Mouse (Mus musculus): ENCODE measurements at regions not wholly inside any gene's neighbourhood (a gene's known extent, or its start where the extent isn't known, plus 50 kb on each side); places are given as distances from the start of the nearest gene placed in this dataset.

- no peaks in the 10 kb centered on the region for H3K36me3 ChIP-seq (ENCODE audit: insufficient read depth, low read length)
- H3K4me2 ChIP-seq (ENCODE audit: low read depth, low read length, poor library complexity, severe bottlenecking), result no peak overlapping the region
- 93% methylated on average over 3 of the region's 3 CpGs for WGBS
- H3K4me1 ChIP-seq (ENCODE audit: insufficient read depth, low read length), result no peaks in the 10 kb centered on the region
- TF ChIP-seq CTCF (IDR thresholded peaks at IDR 0.05), result no peak
- no peak overlapping the region for H3K27ac ChIP-seq (ENCODE audit: low read depth, low read length)
- H3K4me3 ChIP-seq (ENCODE audit: low read depth, low read length), result no peak overlapping the region
- ATAC-seq (ENCODE audit: low FRiP score), result no peak
- H3K27me3 ChIP-seq (ENCODE audit: insufficient read depth, low read length), result no peaks in the 10 kb centered on the region
- H3K9ac ChIP-seq (replicated peaks; ENCODE audit: low read length, poor library complexity, severe bottlenecking), result no peak overlapping the region
- no peak for DNase-seq (ENCODE audit: low spot score)
- H3K9me3 ChIP-seq (ENCODE audit: low read length), result no peaks in the 10 kb centered on the region
Observed at GRCm38 (mm10) chr6:140258761-140259160, 165.1 kb upstream of the Plekha5 start.

DNA sequence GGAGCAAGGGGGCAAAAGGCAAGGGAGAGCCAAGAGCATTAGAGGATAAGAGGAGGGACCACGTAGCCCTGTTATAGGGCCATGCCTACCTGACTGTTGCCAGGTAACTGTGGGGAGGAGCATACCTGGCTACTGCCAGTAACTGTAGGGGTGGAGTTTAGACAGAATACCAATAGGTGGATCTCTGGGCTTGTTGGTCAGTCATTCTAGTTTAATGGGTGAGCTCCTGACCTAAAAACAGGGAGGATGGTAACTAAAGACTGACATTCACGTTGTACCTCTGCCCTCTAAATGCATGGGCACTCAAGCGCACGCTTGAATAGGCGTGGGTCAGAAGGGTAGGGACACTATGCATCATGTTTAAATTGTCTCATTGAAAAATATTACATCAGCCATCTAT, 165.8 kb upstream of the Plekha5 start:
- no peaks in the 10 kb centered on the region for H3K36me3 ChIP-seq (ENCODE audit: insufficient read depth, low read length)
- no peak for TF ChIP-seq CTCF (IDR thresholded peaks at IDR 0.05)
- no peaks in the 10 kb centered on the region for H3K9me3 ChIP-seq (ENCODE audit: low read length)
- no peak overlapping the region for H3K4me3 ChIP-seq (ENCODE audit: low read depth, low read length)
- no peak overlapping the region for H3K27ac ChIP-seq (ENCODE audit: low read depth, low read length)
- DNase-seq (ENCODE audit: low spot score) (no peak), ATAC-seq (ENCODE audit: low FRiP score) (no peak)
- H3K4me1 ChIP-seq (ENCODE audit: insufficient read depth, low read length), result no peaks in the 10 kb centered on the region
- no peak overlapping the region for H3K4me2 ChIP-seq (ENCODE audit: low read depth, low read length, poor library complexity, severe bottlenecking)
- no peak overlapping the region for H3K9ac ChIP-seq (replicated peaks; ENCODE audit: low read length, poor library complexity, severe bottlenecking)
- no peaks in the 10 kb centered on the region for H3K27me3 ChIP-seq (ENCODE audit: insufficient read depth, low read length)
- WGBS, result 82% methylated on average over 5 of the region's 5 CpGs

GRCm38 (mm10) chr6:140251527-140251926, 172.3 kb upstream of the Plekha5 start:
- Histone ChIP-seq H3K36me3 (ENCODE audit: insufficient read depth, low read length) (no peaks in the 10 kb centered on the region), H3K9me3 (ENCODE audit: low read length) (no peaks in the 10 kb centered on the region), H3K27ac (ENCODE audit: low read depth, low read length) (no peak overlapping the region), H3K4me2 (ENCODE audit: low read depth, low read length, poor library complexity, severe bottlenecking) (no peak overlapping the region), H3K9ac (replicated peaks; ENCODE audit: low read length, poor library complexity, severe bottlenecking) (no peak overlapping the region), H3K27me3 (ENCODE audit: insufficient read depth, low read length) (no peaks in the 10 kb centered on the region), H3K4me3 (ENCODE audit: low read depth, low read length) (no peak overlapping the region), H3K4me1 (ENCODE audit: insufficient read depth, low read length) (no peaks in the 10 kb centered on the region)
- TF ChIP-seq CTCF (IDR thresholded peaks at IDR 0.05), result no peak
- ATAC-seq (ENCODE audit: low FRiP score) (no peak), DNase-seq (ENCODE audit: low spot score) (no peak)
- 92% methylated on average over 4 of the region's 4 CpGs for WGBS

DNA sequence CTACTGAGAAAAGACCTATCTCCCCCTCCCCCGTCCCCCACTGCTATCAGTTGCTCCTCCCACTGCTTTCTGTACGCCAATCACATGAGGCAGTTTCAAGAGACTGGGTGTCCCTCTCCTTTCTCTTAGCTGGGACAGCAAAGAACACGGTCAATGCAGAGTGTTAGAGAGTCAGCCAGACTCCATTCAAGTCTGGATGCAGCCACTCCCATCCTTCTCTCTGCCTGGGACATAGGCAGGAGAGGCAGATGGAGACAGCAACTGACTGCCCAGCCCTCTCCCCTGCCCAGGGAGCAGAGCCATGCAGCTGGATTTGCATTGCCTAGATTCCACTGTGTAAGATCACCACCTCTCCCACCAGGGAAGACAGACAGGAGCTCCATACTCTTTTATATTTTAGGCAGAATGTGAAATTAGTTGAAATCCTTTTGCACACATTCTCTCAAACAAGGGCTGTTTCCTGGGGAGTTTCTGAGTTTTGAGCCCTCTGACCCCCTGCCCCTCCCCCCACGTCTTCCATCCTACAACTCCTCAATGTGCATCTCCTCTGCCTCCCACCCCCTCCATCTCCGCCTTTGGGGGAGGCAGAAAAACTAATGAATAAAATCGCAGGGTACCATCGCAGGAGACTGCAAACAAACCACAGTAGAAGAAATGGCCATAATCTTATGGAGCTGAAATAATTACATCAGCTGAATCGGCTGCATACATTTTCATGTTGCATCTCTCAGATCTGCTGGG, 180.3 kb upstream of the Plekha5 start:
- no peak for ATAC-seq (ENCODE audit: low FRiP score)
- TF ChIP-seq CTCF (IDR thresholded peaks at IDR 0.05), result no peak
- 23% methylated on average over 8 of the region's 8 CpGs for WGBS
- Histone ChIP-seq H3K9me3 (ENCODE audit: low read length) (no peaks in the 10 kb centered on the region), H3K4me1 (ENCODE audit: insufficient read depth, low read length) (no peaks in the 10 kb centered on the region), H3K27ac (ENCODE audit: low read depth, low read length) (no peak overlapping the region), H3K27me3 (ENCODE audit: insufficient read depth, low read length) (no peaks in the 10 kb centered on the region), H3K9ac (replicated peaks; ENCODE audit: low read length, poor library complexity, severe bottlenecking) (no peak overlapping the region), H3K36me3 (ENCODE audit: insufficient read depth, low read length) (no peaks in the 10 kb centered on the region), H3K4me2 (ENCODE audit: low read depth, low read length, poor library complexity, severe bottlenecking) (no peak overlapping the region), H3K4me3 (ENCODE audit: low read depth, low read length) (no peak overlapping the region)
- no peak for DNase-seq (ENCODE audit: low spot score)

GRCm38 (mm10) chr6:140239356-140239755, 184.5 kb upstream of the Plekha5 start:
- DNase-seq (ENCODE audit: low spot score) (no peak), ATAC-seq (ENCODE audit: low FRiP score) (no peak)
- Histone ChIP-seq H3K36me3 (ENCODE audit: insufficient read depth, low read length) (no peaks in the 10 kb centered on the region), H3K4me2 (ENCODE audit: low read depth, low read length, poor library complexity, severe bottlenecking) (no peak overlapping the region), H3K27me3 (ENCODE audit: insufficient read depth, low read length) (no peaks in the 10 kb centered on the region), H3K4me1 (ENCODE audit: insufficient read depth, low read length) (no peaks in the 10 kb centered on the region), H3K9ac (replicated peaks; ENCODE audit: low read length, poor library complexity, severe bottlenecking) (no peak overlapping the region), H3K27ac (ENCODE audit: low read depth, low read length) (no peak overlapping the region), H3K9me3 (ENCODE audit: low read length) (no peaks in the 10 kb centered on the region), H3K4me3 (ENCODE audit: low read depth, low read length) (no peak overlapping the region)
- WGBS, result 89% methylated on average over 8 of the region's 8 CpGs
- no peak for TF ChIP-seq CTCF (IDR thresholded peaks at IDR 0.05)

DNA sequence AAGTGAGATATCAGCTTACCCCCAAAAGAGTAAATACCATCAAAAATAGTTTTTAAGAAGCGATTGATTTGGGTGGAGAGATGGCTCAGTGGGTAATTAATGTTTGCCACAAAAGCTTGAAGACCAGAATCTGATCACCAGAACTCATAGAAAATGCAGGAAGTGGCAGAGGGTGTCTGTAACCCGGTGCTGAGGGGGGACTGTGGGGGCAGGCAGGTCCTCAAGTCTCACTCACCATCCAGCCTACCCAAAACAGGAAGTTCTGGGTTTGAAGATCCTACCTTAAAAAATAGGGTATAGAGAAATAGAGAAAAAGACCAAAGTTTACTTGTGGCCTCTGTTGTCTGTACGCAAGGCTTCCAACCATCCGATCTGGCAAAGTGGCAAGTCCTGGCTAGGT, 190.3 kb upstream of the Plcz1 start:
- Histone ChIP-seq H3K27me3 (ENCODE audit: insufficient read depth, low read length) (no peaks in the 10 kb centered on the region), H3K27ac (ENCODE audit: low read depth, low read length) (no peak overlapping the region), H3K36me3 (ENCODE audit: insufficient read depth, low read length) (no peaks in the 10 kb centered on the region), H3K9me3 (ENCODE audit: low read length) (no peaks in the 10 kb centered on the region), H3K4me2 (ENCODE audit: low read depth, low read length, poor library complexity, severe bottlenecking) (no peak overlapping the region), H3K4me1 (ENCODE audit: insufficient read depth, low read length) (no peaks in the 10 kb centered on the region), H3K9ac (replicated peaks; ENCODE audit: low read length, poor library complexity, severe bottlenecking) (no peak overlapping the region), H3K4me3 (ENCODE audit: low read depth, low read length) (no peak overlapping the region)
- 92% methylated on average over 4 of the region's 4 CpGs for WGBS
- no peak for TF ChIP-seq CTCF (IDR thresholded peaks at IDR 0.05)
- ATAC-seq (ENCODE audit: low FRiP score) (no peak), DNase-seq (ENCODE audit: low spot score) (no peak)

Measured in midbrain, postnatal 0 days (tissue).